Mouse (Mus musculus) stomach, postnatal 0 days (tissue): ENCODE measurements around the gene Stra6.

Experiments used
- CTCF ChIP-seq: IDR thresholded peaks from 2 replicates; pipeline ENCODE4 v1.5.1; 2016; ENCODE audit warnings: antibody characterized with exemption, low read depth, mild to moderate bottlenecking, moderate library complexity
- EP300 ChIP-seq: optimal IDR thresholded peaks from 2 replicates; pipeline ENCODE3; 2016; ENCODE audit warnings: antibody characterized with exemption

DNA sequence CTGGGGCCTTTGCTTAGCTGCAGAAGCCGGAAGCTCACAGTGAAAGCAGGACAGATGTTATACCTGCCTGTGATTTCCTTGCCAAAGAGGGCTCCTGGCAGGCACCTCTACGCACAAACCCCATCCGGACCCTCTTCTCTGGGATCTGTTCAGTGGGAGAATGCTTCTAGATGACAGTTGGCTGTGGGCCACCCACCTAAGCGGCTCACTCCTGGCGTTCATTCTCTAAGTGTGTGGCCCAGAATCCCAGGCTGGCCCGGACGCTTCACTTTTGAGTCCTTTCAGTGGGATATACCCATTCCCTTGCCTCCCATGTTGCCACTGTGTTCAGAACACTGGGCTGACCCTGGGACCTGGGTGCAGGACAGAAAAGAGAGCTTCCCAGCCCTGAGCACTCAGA is 23.3 kb downstream of the Stra6 start:
- TF ChIP-seq EP300 (no peak), CTCF (no peak)
